Mouse (Mus musculus) retina, postnatal 1 day (tissue): ENCODE results near the gene Gm595.

Experiments
- DNase-seq: peaks from one replicate; pipeline ENCODE4 v3.0.0-alpha.2; 2012

Gene Gm595

DNA sequence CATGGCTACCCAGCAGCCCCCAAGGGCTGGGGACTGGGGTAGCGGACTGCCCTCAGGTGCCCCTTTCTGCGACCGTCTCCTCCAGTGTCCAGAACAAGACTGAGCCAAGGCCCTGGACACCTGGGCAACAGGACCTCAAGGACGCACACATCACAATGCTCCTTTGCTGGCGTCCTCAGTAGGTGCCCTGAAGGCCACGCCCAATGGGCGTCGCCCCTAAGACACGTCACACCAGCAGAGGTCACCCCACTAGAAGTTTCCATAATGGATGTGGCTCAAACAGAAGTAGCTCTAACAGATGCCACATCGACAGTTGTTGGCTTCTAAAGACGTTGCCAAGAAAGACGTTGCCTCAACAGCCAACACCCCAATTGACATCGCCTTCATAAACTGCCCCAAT is at the start of gene Gm595:
Gm595 (minus strand) TSS at position 101 of the 400 bp plus-strand sequence.
- DNase-seq: no peak

DNA sequence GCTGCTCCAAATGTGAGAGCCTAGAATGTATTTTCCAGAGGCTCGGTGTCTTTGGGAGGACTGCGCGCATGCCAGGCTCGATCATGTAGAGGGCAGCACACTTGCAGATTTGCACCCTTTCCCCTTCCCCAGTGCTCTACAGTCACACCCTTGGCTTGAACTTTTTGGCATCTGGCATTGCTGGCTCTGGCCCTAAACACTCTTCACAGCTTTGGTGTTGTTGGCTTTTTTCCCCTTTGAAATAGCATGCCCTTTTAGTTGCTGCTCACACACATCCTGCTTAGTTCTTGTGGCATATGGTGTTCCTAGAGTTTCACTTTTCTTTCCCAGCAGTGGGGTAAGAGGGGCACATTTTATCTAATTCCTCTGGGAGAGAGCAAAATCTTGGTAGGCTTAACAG is 30.9 kb upstream of the Gm595 start:
- no peak for DNase-seq

DNA sequence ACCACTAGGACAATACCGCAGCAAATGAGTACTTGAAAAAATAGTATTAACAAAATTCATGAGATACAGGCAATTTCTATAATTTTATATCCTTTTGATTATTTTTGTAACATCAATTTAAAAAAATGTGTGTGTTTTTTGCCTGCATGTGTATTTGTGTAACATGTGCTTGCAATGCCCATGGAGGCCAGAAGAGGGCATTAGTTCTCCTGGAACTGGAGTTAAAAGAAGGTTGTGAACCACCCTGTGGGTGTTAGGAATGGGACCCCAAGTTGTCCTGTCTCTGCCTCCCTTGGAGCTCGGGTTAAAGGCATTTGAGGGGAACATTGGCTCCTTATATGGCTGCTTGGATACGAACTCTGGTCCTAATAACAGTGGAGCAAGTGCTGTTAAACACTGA is 26.2 kb upstream of the Gm595 start:
- no peak for DNase-seq

DNA sequence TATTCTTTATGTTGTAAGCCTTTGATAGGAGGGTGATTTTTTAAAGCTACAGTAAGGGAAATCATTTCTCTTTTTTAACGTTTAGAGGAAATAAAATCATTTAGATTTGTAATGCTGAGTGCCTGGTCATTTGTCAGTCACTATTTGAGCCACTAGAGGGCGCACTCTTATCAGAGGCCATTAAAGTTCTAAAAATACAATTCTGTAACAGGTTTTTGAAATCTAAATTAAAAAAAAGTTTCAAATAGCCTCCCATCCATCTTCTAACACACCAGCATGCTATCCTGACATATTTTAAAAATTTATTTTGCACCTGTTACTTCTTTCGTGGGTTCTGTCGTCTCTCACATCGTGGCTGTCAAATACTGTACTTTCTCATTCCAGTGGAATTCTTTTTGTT is 22.0 kb upstream of the Gm595 start:
- peak; percentile 16 for DNase-seq

DNA sequence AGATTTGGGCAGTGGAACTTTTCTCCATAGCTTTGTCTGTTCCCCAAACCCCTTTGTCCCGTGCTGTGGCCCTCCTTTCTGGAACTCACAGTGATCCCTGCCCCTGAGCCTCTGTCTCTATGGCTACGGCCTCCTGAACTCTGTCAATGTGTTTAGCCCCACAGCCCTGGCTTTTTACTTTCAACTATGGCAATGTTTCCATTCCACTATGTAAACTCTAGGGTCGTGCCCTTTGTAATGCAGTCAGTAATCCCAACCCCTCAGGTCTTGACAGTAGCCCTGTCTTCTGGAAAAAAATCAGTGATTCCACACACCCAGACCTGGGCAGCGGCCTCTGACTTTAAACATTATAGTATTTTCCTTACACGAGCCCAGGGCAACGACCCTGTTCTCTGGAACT is 19.3 kb upstream of the Gm595 start:
- DNase-seq: no peak

DNA sequence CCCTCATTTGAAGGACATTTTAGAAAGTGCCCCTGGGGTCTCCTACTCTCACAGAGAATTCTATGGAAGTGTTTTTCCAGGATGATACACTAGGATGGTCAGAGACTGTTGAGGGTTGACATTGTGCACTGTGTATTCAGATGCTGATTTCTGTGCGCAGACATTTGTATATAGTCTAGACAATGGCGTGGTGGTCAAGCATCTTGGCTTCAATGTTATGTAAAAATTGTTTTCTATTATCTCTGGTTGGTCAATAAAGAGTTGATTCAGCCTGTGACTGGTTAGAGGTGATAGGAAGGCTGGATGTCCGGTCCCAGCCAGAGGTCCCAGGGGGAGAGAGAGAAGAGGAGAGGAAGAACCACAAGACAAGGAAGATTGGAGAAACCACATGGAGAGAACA is 16.4 kb upstream of the Gm595 start:
- DNase-seq: no peak

DNA sequence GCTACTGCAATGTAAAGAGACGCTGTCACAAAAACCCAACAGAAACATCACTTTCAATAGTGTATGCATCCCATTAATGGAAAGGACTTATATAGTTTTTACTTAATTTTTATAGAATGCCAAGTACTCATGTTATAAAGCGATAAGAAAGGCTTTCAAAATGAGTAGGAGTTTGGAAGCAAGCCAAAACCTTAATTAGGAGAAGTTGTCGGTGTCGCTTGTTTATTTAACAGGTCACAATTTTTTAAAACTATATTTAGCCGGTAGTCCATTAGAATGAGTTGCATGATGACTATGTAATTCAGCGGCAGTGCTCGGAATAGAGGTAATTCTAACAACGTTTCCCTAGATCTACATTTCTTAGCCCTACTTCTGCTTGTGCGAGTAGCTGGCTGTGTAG is 12.7 kb upstream of the Gm595 start:
- no peak for DNase-seq

DNA sequence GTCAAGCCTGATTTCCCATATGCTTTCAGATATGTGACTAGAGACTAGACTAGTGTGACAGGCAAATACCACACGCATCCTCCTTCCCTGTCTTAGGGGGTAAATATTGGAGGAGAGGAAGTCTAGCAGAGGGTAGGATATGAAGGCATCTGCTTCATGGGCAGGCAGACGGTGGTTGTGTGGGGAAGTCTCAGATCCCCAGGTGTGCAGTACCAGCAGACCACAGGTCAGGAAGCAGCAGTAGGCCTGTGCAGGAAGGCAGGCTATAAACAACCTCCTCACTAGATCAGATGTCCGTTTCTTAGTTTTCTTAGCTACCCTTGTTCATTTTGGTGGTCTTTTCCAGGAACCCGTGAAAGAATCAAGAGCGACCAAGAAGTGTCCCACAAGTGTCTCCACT is 7.1 kb upstream of the Gm595 start:
- no peak for DNase-seq
